Mouse (Mus musculus): ENCODE results near the gene Tnfrsf12a. TPM values are rescaled to one million over a fixed set of nuclear protein-coding genes. Genes with fewer than 3 reads are reported as not detected.

The Tnfrsf12a gene
- polyA plus RNA-seq, 2 experiments: 16.1 to 24.0 TPM

- Histone ChIP-seq H3K9me3 (ENCODE audit: control insufficient read depth, low read length) (no peaks in the 10 kb centered on the region), H3K27me3 (ENCODE audit: control insufficient read depth, insufficient read depth, low read length) (no peaks in the 10 kb centered on the region), H3K27ac (replicated peaks; ENCODE audit: low read depth, low read length) (no peak overlapping the region), H3K9ac (ENCODE audit: low read depth, low read length, severe bottlenecking) (no peak overlapping the region), H3K4me3 (replicated peaks; ENCODE audit: low read length) (no peak overlapping the region), H3K4me2 (replicated peaks; ENCODE audit: low read depth, low read length, severe bottlenecking) (no peak overlapping the region), H3K4me1 (ENCODE audit: control insufficient read depth, insufficient read depth, low read length) (peaks cover 16% of the 10 kb centered on the region), H3K36me3 (ENCODE audit: control insufficient read depth, insufficient read depth, low read length) (peaks cover 28% of the 10 kb centered on the region)
- TF ChIP-seq POLR2A (IDR thresholded peaks at IDR 0.05; ENCODE audit: borderline replicate concordance, extremely low read depth, insufficient read depth, insufficient read length): no peak
- WGBS: 85% methylated on average over 7 of the region's 7 CpGs
- ATAC-seq (ENCODE audit: low FRiP score, low read depth): no peak
- no peak for DNase-seq (ENCODE audit: low spot score)
Measured at GRCm38 (mm10) chr17:23670516-23671074, 6.7 kb downstream of the Tnfrsf12a start.

DNA sequence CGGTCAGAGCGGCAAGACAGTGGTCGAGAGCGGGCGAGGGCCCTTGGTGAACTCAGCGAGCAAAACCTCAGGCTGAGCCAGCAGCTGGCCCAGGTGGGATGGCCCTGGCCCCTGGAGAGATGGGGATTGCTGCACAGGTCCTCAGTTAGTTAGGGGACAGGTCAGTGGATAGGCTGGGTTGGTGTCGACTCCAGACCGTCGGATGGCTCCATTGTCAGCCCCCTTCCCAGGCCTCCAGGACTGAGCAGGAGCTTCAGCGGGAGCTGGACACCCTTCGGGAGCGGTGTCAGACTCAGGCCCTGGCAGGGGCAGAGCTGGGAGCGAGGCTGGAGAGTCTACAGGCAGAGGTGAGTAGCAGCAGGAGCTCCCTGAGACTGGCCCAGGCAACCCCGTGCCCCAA lies 11.8 kb downstream of the Tnfrsf12a start:
- 81% methylated on average over 14 of the region's 14 CpGs for WGBS
- no peak for TF ChIP-seq POLR2A (IDR thresholded peaks at IDR 0.05; ENCODE audit: borderline replicate concordance, extremely low read depth, insufficient read depth, insufficient read length)
- ATAC-seq (ENCODE audit: low FRiP score, low read depth) (peak; percentile 18; the same call in 1 of the 2 replicates), DNase-seq (ENCODE audit: low spot score) (no peak)
- Histone ChIP-seq H3K9me3 (ENCODE audit: control insufficient read depth, low read length) (no peaks in the 10 kb centered on the region), H3K4me2 (replicated peaks; ENCODE audit: low read depth, low read length, severe bottlenecking) (no peak overlapping the region), H3K27ac (replicated peaks; ENCODE audit: low read depth, low read length) (no peak overlapping the region), H3K4me1 (ENCODE audit: control insufficient read depth, insufficient read depth, low read length) (no peaks in the 10 kb centered on the region), H3K4me3 (replicated peaks; ENCODE audit: low read length) (no peak overlapping the region), H3K27me3 (ENCODE audit: control insufficient read depth, insufficient read depth, low read length) (peaks cover 24% of the 10 kb centered on the region), H3K9ac (ENCODE audit: low read depth, low read length, severe bottlenecking) (no peak overlapping the region), H3K36me3 (ENCODE audit: control insufficient read depth, insufficient read depth, low read length) (peaks cover 28% of the 10 kb centered on the region)

DNA sequence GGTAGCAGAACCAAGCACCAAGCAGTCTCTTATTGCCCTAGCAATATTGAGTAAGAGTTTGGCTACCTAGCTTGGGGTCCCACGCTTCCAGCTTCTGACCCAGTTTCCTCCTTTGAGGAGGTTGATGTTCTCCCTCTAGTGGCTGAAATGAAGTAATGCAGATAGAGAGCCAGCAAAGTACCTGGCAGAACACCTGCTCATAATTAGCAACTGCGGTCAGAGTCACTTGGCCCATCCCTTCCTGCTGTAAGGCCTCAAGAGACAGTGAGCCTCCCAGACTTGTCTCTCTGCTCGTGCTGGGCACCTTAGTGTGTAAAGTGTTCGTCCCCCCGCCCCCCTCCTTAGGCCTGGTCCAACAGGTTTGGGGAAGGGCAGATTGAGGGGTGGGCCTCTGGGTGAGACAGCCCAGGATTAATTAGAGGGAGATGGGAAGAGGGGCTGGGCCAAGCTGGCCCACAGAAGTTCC lies 12.7 kb downstream of the Tnfrsf12a start:
- no peak for ATAC-seq (ENCODE audit: low FRiP score, low read depth)
- H3K4me3 ChIP-seq (replicated peaks; ENCODE audit: low read length): no peak overlapping the region
- H3K27ac ChIP-seq (replicated peaks; ENCODE audit: low read depth, low read length): no peak overlapping the region
- 5% methylated on average over 5 of the region's 5 CpGs for WGBS
- no peaks in the 10 kb centered on the region for H3K4me1 ChIP-seq (ENCODE audit: control insufficient read depth, insufficient read depth, low read length)
- TF ChIP-seq POLR2A (IDR thresholded peaks at IDR 0.05; ENCODE audit: borderline replicate concordance, extremely low read depth, insufficient read depth, insufficient read length): 0 out of 2 replicates have a peak, but pooled peaks have one; percentile 23
- H3K27me3 ChIP-seq (ENCODE audit: control insufficient read depth, insufficient read depth, low read length): peaks cover 33% of the 10 kb centered on the region
- H3K36me3 ChIP-seq (ENCODE audit: control insufficient read depth, insufficient read depth, low read length): peaks cover 19% of the 10 kb centered on the region
- no peak overlapping the region for H3K9ac ChIP-seq (ENCODE audit: low read depth, low read length, severe bottlenecking)
- H3K9me3 ChIP-seq (ENCODE audit: control insufficient read depth, low read length): no peaks in the 10 kb centered on the region
- peak; percentile 49 for DNase-seq (ENCODE audit: low spot score)
- H3K4me2 ChIP-seq (replicated peaks; ENCODE audit: low read depth, low read length, severe bottlenecking): no peak overlapping the region

- DNase-seq (ENCODE audit: low spot score): no peak
- 2% methylated on average over 9 of the region's 9 CpGs for WGBS
- Histone ChIP-seq H3K4me1 (ENCODE audit: control insufficient read depth, insufficient read depth, low read length) (no peaks in the 10 kb centered on the region), H3K4me2 (replicated peaks; ENCODE audit: low read depth, low read length, severe bottlenecking) (no peak overlapping the region), H3K27ac (replicated peaks; ENCODE audit: low read depth, low read length) (no peak overlapping the region), H3K36me3 (ENCODE audit: control insufficient read depth, insufficient read depth, low read length) (no peaks in the 10 kb centered on the region), H3K27me3 (ENCODE audit: control insufficient read depth, insufficient read depth, low read length) (peaks cover 35% of the 10 kb centered on the region), H3K9ac (ENCODE audit: low read depth, low read length, severe bottlenecking) (no peak overlapping the region), H3K4me3 (replicated peaks; ENCODE audit: low read length) (no peak overlapping the region), H3K9me3 (ENCODE audit: control insufficient read depth, low read length) (no peaks in the 10 kb centered on the region)
- no peak for TF ChIP-seq POLR2A (IDR thresholded peaks at IDR 0.05; ENCODE audit: borderline replicate concordance, extremely low read depth, insufficient read depth, insufficient read length)
- ATAC-seq (ENCODE audit: low FRiP score, low read depth): no peak
Measured at GRCm38 (mm10) chr17:23661526-23661925, 15.7 kb downstream of the Tnfrsf12a start.

DNA sequence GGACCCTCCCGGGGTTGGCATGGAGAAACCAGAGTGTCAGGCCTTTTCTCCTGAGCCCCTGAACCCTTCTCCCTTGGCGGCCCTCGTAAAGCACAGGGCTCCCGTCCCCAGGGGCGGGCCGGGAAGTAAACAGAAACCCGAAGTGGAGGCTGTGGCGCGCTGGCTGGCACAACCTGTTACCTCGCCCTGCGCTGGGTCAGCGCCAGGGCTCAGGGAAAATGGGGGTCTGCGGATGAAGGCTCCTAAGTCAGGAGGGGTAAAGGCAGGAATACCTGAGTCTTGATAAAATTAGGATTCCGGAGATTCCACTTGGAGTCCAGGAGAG lies 16.4 kb downstream of the Tnfrsf12a start:
- WGBS: under 1% methylated on average over 14 of the region's 14 CpGs
- H3K4me1 ChIP-seq (ENCODE audit: control insufficient read depth, insufficient read depth, low read length): no peaks in the 10 kb centered on the region
- no peak for DNase-seq (ENCODE audit: low spot score)
- no peaks in the 10 kb centered on the region for H3K9me3 ChIP-seq (ENCODE audit: control insufficient read depth, low read length)
- H3K9ac ChIP-seq (ENCODE audit: low read depth, low read length, severe bottlenecking): no peak overlapping the region
- ATAC-seq (ENCODE audit: low FRiP score, low read depth): no peak
- no peaks in the 10 kb centered on the region for H3K36me3 ChIP-seq (ENCODE audit: control insufficient read depth, insufficient read depth, low read length)
- peaks cover 35% of the 10 kb centered on the region for H3K27me3 ChIP-seq (ENCODE audit: control insufficient read depth, insufficient read depth, low read length)
- H3K4me3 ChIP-seq (replicated peaks; ENCODE audit: low read length): 0 out of 2 replicates have a peak overlapping the region, but pooled peaks have one; percentile 3
- TF ChIP-seq POLR2A (IDR thresholded peaks at IDR 0.05; ENCODE audit: borderline replicate concordance, extremely low read depth, insufficient read depth, insufficient read length): no peak
- no peak overlapping the region; the same call in 1 of the 2 replicates for H3K4me2 ChIP-seq (replicated peaks; ENCODE audit: low read depth, low read length, severe bottlenecking)
- H3K27ac ChIP-seq (replicated peaks; ENCODE audit: low read depth, low read length): no peak overlapping the region

Measured in limb, embryonic 14.5 days (tissue).